Mouse (Mus musculus) bone marrow, adult 2 months (tissue): ENCODE measurements around the gene Platr17.

ENCODE experiments used
- CTCF ChIP-seq: fragments of 200-500 bp; IDR thresholded peaks from 2 replicates; pipeline ENCODE4 v1.5.1; 2011; ENCODE audit warnings: low read length, control low read depth; ENCODE audit not compliant: control insufficient read depth, insufficient read depth
- POLR2A ChIP-seq: fragments of 200-500 bp; IDR thresholded peaks from 2 replicates; pipeline ENCODE4 v1.6.1; 2011; ENCODE audit warnings: low read depth, mild to moderate bottlenecking, control low read depth, low read length, borderline replicate concordance; ENCODE audit not compliant: control insufficient read depth

DNA sequence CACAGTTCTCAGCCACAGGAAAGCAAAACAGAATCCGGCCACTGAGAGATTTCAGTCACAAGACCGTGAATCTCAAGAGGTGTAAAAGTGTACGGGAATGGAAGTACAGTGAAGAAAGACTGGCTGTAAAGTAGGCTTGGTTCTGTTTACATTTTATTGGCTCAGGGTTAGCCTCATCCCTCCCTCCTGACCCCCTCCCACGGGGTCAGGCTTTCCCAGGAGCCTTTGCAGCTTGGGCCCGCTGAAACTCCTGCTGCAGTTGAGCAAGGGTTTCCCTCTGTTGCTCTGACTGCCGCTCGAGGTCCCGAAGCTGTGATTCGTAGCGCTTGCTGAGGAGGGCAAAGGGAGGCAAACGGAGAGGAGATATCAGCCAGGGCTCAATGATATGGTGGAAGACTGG lies 33.8 kb downstream of the Platr17 start:
- TF ChIP-seq CTCF (no peak), POLR2A (no peak)
